Mouse (Mus musculus) adrenal gland, adult 18-20 months (tissue): ENCODE measurements around the gene Cdk5. TPM values are rescaled to one million over a fixed set of nuclear protein-coding genes. Genes with fewer than 3 reads are reported as not detected.
A peak's percentile ranks its signal among the peaks of the same experiment; 100 is the strongest.

Experiments
- DNase-seq, 2 experiments: peaks; one replicate each; pipeline ENCODE4 v3.0.0; 2021 to 2022; ENCODE audit warnings: low spot score in 2 of 2
- total RNA-seq, 2 experiments: library from RNA; stranded (reverse); gene quantifications; 1 replicate in 1 of 2; 2 replicates in 1 of 2; pipeline ENCODE4 v1.2.3; 2021

The Cdk5 gene
- total RNA-seq, 2 experiments from 2014 or later = 42.4 to 47.5 TPM

GRCm38 (mm10) chr5:24433993-24434392 lies 10.7 kb upstream of the Cdk5 start:
- no peak for DNase-seq

DNA sequence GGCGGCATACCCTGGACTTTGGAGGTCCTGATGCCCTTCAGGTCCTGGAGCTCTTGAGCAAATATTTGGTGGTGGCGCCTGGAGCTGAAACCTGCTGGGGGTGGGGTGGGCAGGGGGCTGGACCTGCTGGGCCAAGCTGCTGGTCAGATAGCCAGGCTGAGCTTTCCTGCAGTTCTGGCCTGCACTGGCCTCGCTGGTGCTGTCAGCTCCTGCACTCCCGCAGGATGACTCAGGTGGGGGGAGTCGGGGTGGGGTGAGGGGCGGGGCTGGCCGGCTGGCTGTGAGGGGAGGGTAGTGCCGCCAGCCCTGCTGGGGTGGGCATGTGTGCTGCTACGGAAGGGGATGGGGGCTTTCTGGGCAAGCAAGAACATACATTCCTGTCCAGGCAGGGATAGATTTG lies 5.3 kb upstream of the Cdk5 start:
- DNase-seq = no peak

GRCm38 (mm10) chr5:24427981-24428402 lies 4.7 kb upstream of the Cdk5 start:
- no peak for DNase-seq

DNA sequence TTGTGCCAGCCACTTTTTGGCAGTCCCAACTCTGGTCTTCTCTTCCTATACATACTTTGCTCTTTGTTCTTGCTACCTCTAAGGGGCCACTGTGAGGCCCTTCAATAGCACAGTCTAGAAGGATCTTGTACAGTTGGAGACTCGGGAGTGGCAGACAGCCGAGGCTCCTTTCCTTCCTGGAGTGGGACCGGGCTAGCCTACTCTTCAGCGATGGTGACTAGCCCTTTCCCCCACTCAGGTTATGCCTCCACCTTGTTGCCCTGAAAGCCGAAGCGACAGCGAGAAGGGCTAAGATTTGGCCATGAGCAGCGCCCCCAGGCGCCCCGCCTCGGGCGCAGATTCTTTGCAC lies 3.9 kb upstream of the Cdk5 start:
- DNase-seq = no peak

GRCm38 (mm10) chr5:24426556-24427284 lies 3.4 kb upstream of the Cdk5 start:
- DNase-seq = no peak

GRCm38 (mm10) chr5:24426037-24426432 lies 2.7 kb upstream of the Cdk5 start:
- DNase-seq = no peak

DNA sequence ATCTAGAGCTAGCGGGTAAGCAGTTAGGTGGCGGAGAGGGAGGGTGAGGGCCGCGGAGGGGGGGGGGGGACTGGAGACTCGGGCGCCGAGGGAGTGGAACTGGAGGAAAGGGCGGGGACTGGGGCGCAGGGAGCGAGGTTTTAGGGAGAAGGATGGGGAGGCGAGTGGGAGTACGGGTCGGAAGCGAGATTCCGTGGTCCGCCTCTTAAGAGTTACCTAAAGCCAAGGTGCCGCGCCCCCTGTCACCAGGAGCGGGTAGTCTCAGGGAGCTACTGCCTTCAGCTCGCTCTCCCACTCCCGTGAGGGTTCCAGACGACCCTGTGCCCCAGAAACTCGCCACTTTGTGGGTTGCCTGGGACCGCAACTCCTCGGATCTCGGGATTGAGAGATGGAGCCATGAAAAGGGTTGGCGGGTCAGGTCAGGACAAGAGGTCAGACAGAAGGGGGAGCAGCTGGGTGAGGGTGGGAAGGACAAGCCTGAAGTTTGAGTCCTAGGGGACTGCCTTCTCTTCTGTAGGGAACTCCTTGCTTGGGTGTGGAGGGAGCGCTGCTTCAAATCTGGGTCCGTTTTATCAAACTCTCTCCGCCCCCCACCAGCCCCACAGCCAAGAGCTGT lies 2.2 kb upstream of the Cdk5 start:
- peak in 1 of 2 experiments; percentile 47 for DNase-seq

DNA sequence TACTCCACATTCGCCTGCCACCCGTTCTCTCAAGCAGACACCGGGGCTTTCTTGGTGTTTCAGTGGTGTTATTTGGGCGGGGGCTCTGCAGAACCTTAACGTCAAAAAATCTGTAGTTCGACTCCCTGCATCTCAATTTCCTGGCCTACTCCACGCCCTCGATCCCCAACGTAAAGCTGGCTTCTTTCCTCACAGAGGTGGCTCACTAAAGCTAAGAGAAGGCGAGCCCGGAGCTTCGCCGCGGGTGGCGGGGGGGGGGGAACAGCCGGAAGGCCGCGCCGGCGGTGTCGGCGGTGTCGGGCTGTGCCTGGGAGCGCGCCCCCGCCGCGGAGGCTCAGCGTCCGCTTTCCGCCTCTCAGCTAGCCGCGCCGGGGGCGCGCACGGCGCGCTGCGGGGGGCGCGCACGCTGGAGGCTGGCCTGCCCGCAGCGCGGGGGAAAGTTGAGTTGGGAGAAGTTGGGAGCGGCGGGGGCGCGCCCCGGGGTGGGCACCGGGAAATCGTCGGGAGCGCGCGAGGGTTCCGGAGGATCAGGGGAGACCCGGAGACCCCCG lies 1.6 kb upstream of the Cdk5 start:
- DNase-seq = peak; percentile 75 to 82

DNA sequence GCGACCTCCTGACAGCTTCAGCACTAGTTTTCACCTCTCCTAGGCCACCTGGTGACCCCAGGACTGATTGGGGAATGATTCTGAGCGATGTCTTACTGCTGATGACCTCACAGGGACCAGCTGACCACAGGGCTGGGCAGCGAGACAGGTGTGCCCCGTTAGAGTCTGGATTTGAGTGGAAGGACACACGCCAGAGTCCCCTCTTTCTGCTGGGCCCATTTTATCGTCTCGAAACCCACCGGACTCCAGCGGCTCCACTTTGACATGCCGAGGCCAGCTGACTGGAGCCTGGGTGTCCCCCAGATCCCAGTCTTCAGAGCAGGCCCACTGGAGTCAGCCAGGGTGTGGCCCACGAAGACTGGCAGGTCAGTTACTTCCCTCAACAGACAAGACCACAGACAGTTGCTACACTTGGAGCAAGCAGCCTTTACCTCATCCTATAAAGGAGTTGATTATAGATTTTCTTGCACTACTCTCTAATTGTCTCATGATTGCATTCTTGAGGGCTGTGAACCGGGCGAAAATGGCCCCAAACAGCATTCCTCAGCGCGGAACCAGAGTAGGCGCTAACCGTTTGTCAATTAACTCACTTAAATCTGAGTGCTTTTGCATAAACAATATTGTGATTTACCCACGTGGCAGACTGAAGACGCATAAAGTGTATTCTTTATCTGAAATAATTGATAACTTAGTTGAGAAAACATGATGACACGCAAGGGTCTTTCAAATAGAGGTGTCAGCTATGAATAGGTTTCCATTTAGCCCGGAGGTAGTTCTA lies 863 bp upstream of the Cdk5 start:
- peak in 1 of 2 experiments; percentile 52 for DNase-seq

GRCm38 (mm10) chr5:24420381-24420780 lies 2.9 kb downstream of the Cdk5 start:
- no peak for DNase-seq

DNA sequence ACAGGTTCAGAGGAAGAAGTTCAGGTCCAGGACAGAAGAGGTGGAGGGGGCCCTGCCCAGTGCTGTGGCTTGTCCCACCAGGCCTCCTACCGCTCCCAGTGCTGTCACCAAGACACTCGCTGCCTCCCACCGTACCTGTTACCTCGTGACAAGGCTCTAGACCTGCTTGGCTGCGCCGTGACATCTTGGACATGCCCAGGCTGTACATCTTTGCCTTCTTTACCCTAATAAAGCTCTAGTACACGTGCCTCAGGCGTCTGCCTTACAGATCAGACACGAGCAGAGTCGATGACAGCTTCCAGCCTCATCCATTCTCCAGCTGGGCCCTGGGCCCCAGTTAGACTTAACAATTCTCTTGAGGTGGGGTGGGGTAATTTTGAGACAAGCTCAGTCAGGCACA lies 5.7 kb downstream of the Cdk5 start:
- no peak for DNase-seq

GRCm38 (mm10) chr5:24416222-24416736 lies 7.1 kb downstream of the Cdk5 start:
- peak; percentile 46 to 60 for DNase-seq

GRCm38 (mm10) chr5:24413938-24414337 lies 9.4 kb downstream of the Cdk5 start:
- DNase-seq = no peak

GRCm38 (mm10) chr5:24413042-24413693 lies 10.2 kb downstream of the Cdk5 start, which contains the start of gene Asic3:
Asic3 (plus strand) TSS chr5:24413392.
- DNase-seq = no peak

GRCm38 (mm10) chr5:24412063-24412462 lies 11.3 kb downstream of the Cdk5 start:
- DNase-seq = no peak

- no peak for DNase-seq
Observed at GRCm38 (mm10) chr5:24409466-24409865, 13.9 kb downstream of the Cdk5 start.

DNA sequence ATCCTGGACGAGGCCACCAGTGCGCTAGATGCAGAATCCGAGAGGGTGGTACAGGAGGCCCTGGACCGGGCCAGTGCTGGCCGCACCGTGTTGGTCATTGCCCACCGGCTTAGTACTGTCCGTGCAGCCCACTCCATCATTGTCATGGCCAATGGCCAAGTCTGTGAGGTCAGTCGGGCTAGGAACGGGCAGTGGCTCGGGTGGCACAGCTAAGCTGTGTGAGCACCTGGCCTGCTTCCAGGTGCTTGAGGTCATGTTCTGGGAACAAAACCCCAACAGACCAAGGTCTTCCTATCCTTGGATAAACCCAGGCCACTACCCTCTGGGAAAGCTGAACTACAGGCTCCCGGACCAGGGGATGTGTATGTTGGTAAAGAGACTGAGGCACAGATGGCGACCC lies 14.7 kb downstream of the Cdk5 start:
- DNase-seq = peak in 1 of 2 experiments; percentile 43

DNA sequence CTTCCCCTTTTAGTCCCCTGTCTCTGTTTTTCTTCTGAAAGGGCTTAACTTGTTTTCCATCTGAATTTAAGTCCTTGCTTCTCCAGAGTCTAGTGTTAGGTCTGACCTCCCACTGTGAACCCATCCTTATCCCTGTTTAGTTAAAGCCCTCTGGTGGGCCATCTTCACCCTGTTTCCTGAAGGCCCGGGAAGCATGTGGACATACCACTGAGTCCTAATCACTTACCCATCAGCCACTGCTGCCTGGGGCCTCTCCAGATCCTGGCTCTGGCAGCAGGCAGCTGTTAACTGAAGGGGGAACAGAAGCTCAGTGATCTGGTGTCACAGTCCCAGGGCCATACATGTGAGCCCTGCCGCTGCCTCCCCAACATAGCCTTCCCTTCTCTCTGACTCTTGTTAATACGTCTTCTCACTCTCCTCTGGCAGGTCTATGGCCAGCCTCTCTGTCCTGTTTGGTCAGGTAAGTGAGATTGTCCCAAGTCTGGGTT lies 17.9 kb downstream of the Cdk5 start:
- no peak for DNase-seq

DNA sequence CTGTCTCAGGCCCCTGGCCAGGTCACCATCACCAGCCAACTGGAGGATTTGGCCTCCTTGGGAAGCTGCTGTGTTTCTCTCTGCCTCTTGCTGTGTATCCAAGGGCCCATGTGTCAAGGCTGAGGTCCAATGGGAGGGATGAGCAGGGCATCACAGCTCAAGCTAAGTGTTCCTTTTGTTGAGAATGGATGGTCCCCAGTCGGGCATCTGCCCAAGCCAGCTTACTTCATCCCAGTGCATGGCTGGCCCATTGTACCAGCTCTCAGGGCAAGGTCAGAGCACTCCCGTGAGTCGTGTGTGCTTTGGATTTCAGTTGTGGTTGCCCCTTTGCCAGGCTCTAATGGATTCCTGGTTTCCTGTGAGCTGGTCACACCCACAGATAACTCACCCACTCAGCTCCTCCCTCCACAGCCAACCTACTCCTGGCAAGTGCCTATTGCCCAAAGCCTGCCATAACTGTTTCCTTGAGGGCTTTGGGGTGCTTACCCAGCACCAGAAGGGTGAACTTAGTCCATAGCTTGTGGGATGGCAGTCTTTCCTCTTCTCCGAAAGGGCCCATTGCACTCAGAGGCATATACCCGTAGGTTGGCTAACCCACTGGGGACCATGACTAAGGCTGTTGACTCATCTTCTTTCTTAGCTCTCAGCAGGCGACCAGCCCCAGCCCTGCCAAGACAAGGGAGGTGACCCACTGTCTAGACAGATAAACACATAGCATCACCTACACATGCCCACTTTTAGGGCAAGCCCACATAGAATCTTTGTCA lies 18.6 kb downstream of the Cdk5 start:
- no peak for DNase-seq

GRCm38 (mm10) chr5:24401969-24402368 lies 21.4 kb downstream of the Cdk5 start:
- DNase-seq = no peak
